Mouse (Mus musculus): ENCODE measurements around the gene Scrn2.

The Scrn2 gene

GRCm38 (mm10) chr11:97017696-97018582 is 11.8 kb upstream of the Scrn2 start:
- DNase-seq (ENCODE audit: low spot score in 2 of 2) = no peak

- DNase-seq (ENCODE audit: low spot score in 2 of 2) = no peak
Measured at GRCm38 (mm10) chr11:97018583-97019344, 11.0 kb upstream of the Scrn2 start.

GRCm38 (mm10) chr11:97019345-97019708 is 10.4 kb upstream of the Scrn2 start:
- DNase-seq (ENCODE audit: low spot score in 2 of 2) = no peak

- DNase-seq (ENCODE audit: low spot score in 2 of 2) = no peak
Measured at GRCm38 (mm10) chr11:97021121-97021765, 8.5 kb upstream of the Scrn2 start.

- DNase-seq (ENCODE audit: low spot score in 2 of 2) = peak in 1 of 2 experiments; percentile 64
Measured at GRCm38 (mm10) chr11:97021873-97022484, 7.8 kb upstream of the Scrn2 start.

- DNase-seq (ENCODE audit: low spot score in 2 of 2) = no peak
Measured at GRCm38 (mm10) chr11:97024977-97025376, 4.8 kb upstream of the Scrn2 start.

GRCm38 (mm10) chr11:97025721-97026344 is 3.9 kb upstream of the Scrn2 start:
- peak in 1 of 2 experiments; percentile 85 for DNase-seq (ENCODE audit: low spot score in 2 of 2)

- no peak for DNase-seq (ENCODE audit: low spot score in 2 of 2)
Measured at GRCm38 (mm10) chr11:97030426-97030825, 688 bp downstream of the Scrn2 start.

GRCm38 (mm10) chr11:97031977-97032376 is 2.2 kb downstream of the Scrn2 start:
- DNase-seq (ENCODE audit: low spot score in 2 of 2) = no peak

GRCm38 (mm10) chr11:97032499-97032898 is 2.8 kb downstream of the Scrn2 start:
- DNase-seq (ENCODE audit: low spot score in 2 of 2) = no peak

- DNase-seq (ENCODE audit: low spot score in 2 of 2) = no peak
Measured at GRCm38 (mm10) chr11:97033781-97034180, 4.0 kb downstream of the Scrn2 start.

GRCm38 (mm10) chr11:97036141-97036540 is 6.4 kb downstream of the Scrn2 start:
- peak in 1 of 2 experiments; percentile 77 for DNase-seq (ENCODE audit: low spot score in 2 of 2)

- DNase-seq (ENCODE audit: low spot score in 2 of 2) = no peak
Measured at GRCm38 (mm10) chr11:97038881-97039280, 9.1 kb downstream of the Scrn2 start.

- no peak for DNase-seq (ENCODE audit: low spot score in 2 of 2)
Measured at GRCm38 (mm10) chr11:97040301-97041021, 10.7 kb downstream of the Scrn2 start.

- DNase-seq (ENCODE audit: low spot score in 2 of 2) = peak in 1 of 2 experiments; percentile 81
Measured at GRCm38 (mm10) chr11:97041022-97041899, 11.5 kb downstream of the Scrn2 start, which contains the start of the genes Lrrc46 and Mrpl10. Lrrc46 (minus strand) TSS chr11:97041407. Mrpl10 (plus strand) TSS chr11:97041560.

- no peak for DNase-seq (ENCODE audit: low spot score in 2 of 2)
Measured at GRCm38 (mm10) chr11:97044902-97045301, 15.2 kb downstream of the Scrn2 start.

- DNase-seq (ENCODE audit: low spot score in 2 of 2) = no peak
Measured at GRCm38 (mm10) chr11:97045861-97046260, 16.1 kb downstream of the Scrn2 start.

GRCm38 (mm10) chr11:97048090-97048650 is 18.4 kb downstream of the Scrn2 start:
- no peak for DNase-seq (ENCODE audit: low spot score in 2 of 2)

GRCm38 (mm10) chr11:97049492-97050085 is 19.9 kb downstream of the Scrn2 start:
- DNase-seq (ENCODE audit: low spot score in 2 of 2) = no peak
